Mouse (Mus musculus) CH12.LX (cell line): ENCODE data around the gene Edil3. TPM values are rescaled to one million over a fixed set of nuclear protein-coding genes. Genes with fewer than 3 reads are reported as not detected.

Experiments
- DNase-seq: peaks from one replicate; pipeline ENCODE4 v3.0.0-alpha.2; 2013; ENCODE audit errors: extremely low read depth
- H3K27ac ChIP-seq: 2 replicates; pipeline ENCODE4 v1.5.1; 2012; ENCODE audit warnings: low read depth, mild to moderate bottlenecking, control low read depth, moderate library complexity; ENCODE audit not compliant: insufficient read depth
- H3K27me3 ChIP-seq: replicated peaks from 2 replicates; pipeline ENCODE3; 2012; ENCODE audit warnings: inconsistent platforms
- H3K36me3 ChIP-seq, 2 experiments: replicated peaks in 1 of 2; 2 replicates each; pipeline versions ENCODE3 to v1.6.1; 2012; ENCODE audit warnings: inconsistent platforms in 1 of 2, low read length in 1 of 2, mild to moderate bottlenecking in 1 of 2, mixed read lengths in 1 of 2, moderate library complexity in 1 of 2; ENCODE audit not compliant: control insufficient read depth in 1 of 2, insufficient read depth in 1 of 2
- H3K4me1 ChIP-seq, 2 experiments: 2 replicates each; pipeline ENCODE4 v1.6.1; 2012; ENCODE audit warnings: inconsistent platforms in 1 of 2, moderate library complexity in 1 of 2; ENCODE audit not compliant: insufficient read depth in 2 of 2, control insufficient read depth in 1 of 2
- H3K4me2 ChIP-seq: 2 replicates; pipeline ENCODE4 v1.6.1; 2012; ENCODE audit warnings: low read depth, mild to moderate bottlenecking, control low read depth; ENCODE audit not compliant: poor library complexity, insufficient read depth, severe bottlenecking
- H3K4me3 ChIP-seq, 3 experiments: fragments of 150-350 bp in 1 of 3; sonication (generic) in 1 of 3; replicated peaks in 1 of 3; 2 replicates each; pipeline versions ENCODE3 to v1.5.1; 2011 to 2012; ENCODE audit warnings: low read depth in 2 of 3, low read length in 2 of 3, mild to moderate bottlenecking in 2 of 3, moderate library complexity in 2 of 3, control low read depth in 1 of 3, improper control_type of control experiment in 1 of 3, inconsistent platforms in 1 of 3, mixed read lengths in 1 of 3; ENCODE audit not compliant: poor library complexity in 1 of 3
- H3K79me2 ChIP-seq: replicated peaks from 2 replicates; pipeline ENCODE4 v1.6.1; 2012; ENCODE audit warnings: mild to moderate bottlenecking, moderate library complexity; ENCODE audit not compliant: control insufficient read depth, poor library complexity, insufficient read depth, severe bottlenecking; ENCODE audit errors: extremely low read depth
- H3K9ac ChIP-seq: 2 replicates; pipeline ENCODE4 v1.6.1; 2012; ENCODE audit warnings: low read depth, mild to moderate bottlenecking, control low read depth, moderate library complexity; ENCODE audit not compliant: insufficient read depth
- H3K9me3 ChIP-seq: replicated peaks from 2 replicates; pipeline ENCODE3; 2012; ENCODE audit warnings: low read length, inconsistent platforms, mixed read lengths
- BHLHE40 ChIP-seq: IDR thresholded peaks from 2 replicates; pipeline ENCODE4 v1.6.1; 2011; ENCODE audit warnings: mild to moderate bottlenecking, low read depth, low read length, improper control_type of control experiment
- CHD1 ChIP-seq: IDR thresholded peaks from 2 replicates; pipeline ENCODE4 v1.6.1; 2012; ENCODE audit warnings: low read depth, low read length, improper control_type of control experiment, inconsistent platforms
- CHD2 ChIP-seq: IDR thresholded peaks from 2 replicates; pipeline ENCODE4 v1.6.1; 2011; ENCODE audit warnings: low read length, improper control_type of control experiment
- E2F4 ChIP-seq: IDR thresholded peaks from 2 replicates; pipeline ENCODE4 v1.6.1; 2011; ENCODE audit warnings: low read depth, low read length, improper control_type of control experiment; ENCODE audit not compliant: insufficient replicate concordance
- ELF1 ChIP-seq: IDR thresholded peaks from 2 replicates; pipeline ENCODE4 v1.6.1; 2014; ENCODE audit warnings: low read depth, mild to moderate bottlenecking, inconsistent platforms, low read length, improper control_type of control experiment
- EP300 ChIP-seq: IDR thresholded peaks from 2 replicates; pipeline ENCODE4 v1.6.1; 2011; ENCODE audit warnings: low read length, improper control_type of control experiment
- GABPA ChIP-seq: IDR thresholded peaks from 2 replicates; pipeline ENCODE4 v1.6.1; 2012; ENCODE audit warnings: low read depth, low read length, improper control_type of control experiment, inconsistent platforms; ENCODE audit not compliant: insufficient replicate concordance
- IRF4 ChIP-seq: IDR thresholded peaks from 2 replicates; pipeline ENCODE4 v1.6.1; 2014; ENCODE audit warnings: low read depth, mild to moderate bottlenecking, inconsistent platforms, low read length, improper control_type of control experiment
- JUN ChIP-seq: IDR thresholded peaks from 2 replicates; pipeline ENCODE4 v1.6.1; 2011; ENCODE audit warnings: low read depth, mild to moderate bottlenecking, low read length, improper control_type of control experiment, moderate library complexity; ENCODE audit not compliant: insufficient read depth
- JUND ChIP-seq: conservative IDR thresholded peaks from 2 replicates; pipeline ENCODE4 v1.6.1; 2011; ENCODE audit warnings: low read depth, low read length, improper control_type of control experiment
- MAZ ChIP-seq: IDR thresholded peaks from 2 replicates; pipeline ENCODE4 v1.6.1; 2012; ENCODE audit warnings: low read depth, mild to moderate bottlenecking, inconsistent platforms, low read length, improper control_type of control experiment, moderate library complexity
- MXI1 ChIP-seq: IDR thresholded peaks from 2 replicates; pipeline ENCODE4 v1.6.1; 2011; ENCODE audit warnings: mild to moderate bottlenecking, low read depth, low read length, improper control_type of control experiment
- MYC ChIP-seq: IDR thresholded peaks from 2 replicates; pipeline ENCODE4 v1.6.1; 2011; ENCODE audit warnings: low read depth, mild to moderate bottlenecking, improper control_type of control experiment, low read length
- NELFE ChIP-seq: IDR thresholded peaks from 2 replicates; pipeline ENCODE4 v1.6.1; 2011; ENCODE audit warnings: low read depth, low read length, improper control_type of control experiment
- NRF1 ChIP-seq: IDR thresholded peaks from 2 replicates; pipeline ENCODE4 v1.6.1; 2014; ENCODE audit warnings: low read depth, mild to moderate bottlenecking, inconsistent platforms, low read length, improper control_type of control experiment, moderate library complexity
- POLR2A ChIP-seq: IDR thresholded peaks from 2 replicates; pipeline ENCODE4 v1.6.1; 2011; ENCODE audit warnings: low read depth, mild to moderate bottlenecking, improper control_type of control experiment, low read length
- RAD21 ChIP-seq: IDR thresholded peaks from 2 replicates; pipeline ENCODE4 v1.6.1; 2011; ENCODE audit warnings: low read depth, mild to moderate bottlenecking, low read length, improper control_type of control experiment, moderate library complexity
- TCF12 ChIP-seq: IDR thresholded peaks from 2 replicates; pipeline ENCODE4 v1.6.1; 2014; ENCODE audit warnings: low read depth, mild to moderate bottlenecking, inconsistent platforms, low read length, improper control_type of control experiment
- UBTF ChIP-seq: IDR thresholded peaks from 2 replicates; pipeline ENCODE4 v1.6.1; 2012; ENCODE audit warnings: low read depth, mild to moderate bottlenecking, inconsistent platforms, low read length, improper control_type of control experiment, moderate library complexity
- USF1 ChIP-seq: IDR thresholded peaks from 2 replicates; pipeline ENCODE4 v1.6.1; 2014; ENCODE audit warnings: low read depth, mild to moderate bottlenecking, inconsistent platforms, low read length, improper control_type of control experiment
- ZKSCAN1 ChIP-seq: IDR thresholded peaks from 2 replicates; pipeline ENCODE4 v1.6.1; 2012; ENCODE audit warnings: low read depth, inconsistent platforms, low read length, improper control_type of control experiment, borderline replicate concordance
- ZNF384 ChIP-seq: IDR thresholded peaks from 2 replicates; pipeline ENCODE4 v1.6.1; 2012; ENCODE audit warnings: low read depth, low read length, improper control_type of control experiment, inconsistent platforms
- dilution Hi-C: fragments of 300-500 bp; cut with MboI; formaldehyde crosslinking; loops from 2 replicates; pipeline ENCODE4 v1.14.3; 2020; ENCODE audit warnings: low sequenced_read_pairs; ENCODE audit not compliant: extremely low pct_unique_long_range_greater_than_20kb, extremely low pct_ligation_motif_present
- in situ Hi-C: fragments of 300-500 bp; cut with MboI; formaldehyde crosslinking; loops from 3 replicates; pipeline ENCODE4 v1.14.3; 2019; ENCODE audit warnings: low sequenced_read_pairs, low pct_ligation_motif_present, low pct_unique_long_range_greater_than_20kb, mixed read lengths
- polyA plus RNA-seq: library from polyadenylated mRNA; unstranded; fragments of >175 nt; gene quantifications from 2 replicates; pipeline ENCODE4 v1.2.1, GENCODE M21; 2012; ENCODE audit warnings: low read depth; ENCODE audit not compliant: insufficient read length
- total RNA-seq, 2 experiments: library from RNA; depleted of rRNA; stranded (reverse); fragments of 300-350 nt in 1 of 2; fragments of >200 nt in 1 of 2; gene quantifications; 2 replicates each; pipeline ENCODE4 v1.2.3; 2012 to 2014

Edil3 gene
- total and polyA plus RNA-seq, 3 experiments: not detected

GRCm38 (mm10) chr13:89321155-89321554 is 499.9 kb downstream of the Edil3 start:
- H3K9ac ChIP-seq: no peak overlapping the region
- in situ Hi-C loops: no loop called here
- H3K4me3 ChIP-seq: no peak overlapping the region
- no peak overlapping the region for H3K27ac ChIP-seq
- no peaks in the 10 kb centered on the region for H3K36me3 ChIP-seq
- H3K4me2 ChIP-seq: no peak overlapping the region
- H3K79me2 ChIP-seq: no peaks in the 10 kb centered on the region
- no peaks in the 10 kb centered on the region for H3K27me3 ChIP-seq
- no peaks in the 10 kb centered on the region for H3K4me1 ChIP-seq
- no peak for DNase-seq
- dilution Hi-C loops: no loop called here
- TF ChIP-seq MYC (no peak), ZKSCAN1 (no peak), BHLHE40 (no peak), NRF1 (no peak), USF1 (no peak), CHD2 (no peak)
- no peaks in the 10 kb centered on the region for H3K9me3 ChIP-seq

GRCm38 (mm10) chr13:89324282-89324681 is 503.0 kb downstream of the Edil3 start:
- DNase-seq: no peak
- Histone ChIP-seq H3K79me2 (no peaks in the 10 kb centered on the region), H3K4me2 (no peak overlapping the region), H3K27me3 (no peaks in the 10 kb centered on the region), H3K9ac (no peak overlapping the region), H3K36me3 (no peaks in the 10 kb centered on the region), H3K27ac (no peak overlapping the region), H3K9me3 (no peaks in the 10 kb centered on the region), H3K4me1 (no peaks in the 10 kb centered on the region), H3K4me3 (no peak overlapping the region)
- TF ChIP-seq MXI1 (no peak), ELF1 (no peak), BHLHE40 (no peak), ZKSCAN1 (no peak), NELFE (no peak), E2F4 (no peak), JUN (no peak), MAZ (no peak), CHD1 (no peak), GABPA (no peak), RAD21 (no peak), JUND (no peak), UBTF (no peak), ZNF384 (no peak), EP300 (no peak), IRF4 (no peak), CHD2 (no peak), NRF1 (no peak), TCF12 (no peak), POLR2A (no peak)
- dilution Hi-C loops: no loop called here
- in situ Hi-C loops: no loop called here
